18 mouse cellular contexts compared by ENCODE assay signal in genomic region chr14:54421014-54421413, GRCm38 (mm10). TPM values are rescaled to one million over a fixed set of nuclear protein-coding genes. Genes with fewer than 3 reads are reported as not detected.
"Had no signal": no experiment of that assay in that cellular context is flagged by ENCODE, and none has a peak within 500 bp of the region (broad histone marks: within the 10 kb centered on the region; RNA-seq: fewer than 3 reads in every experiment).

No protein-coding gene starts in this region.

- H3K27ac ChIP-seq: kidney, embryonic 15.5 days; left cerebral cortex, adult 2 months; limb, embryonic 12.5 days; liver, embryonic 15.5 days; midbrain, embryonic 15.5 days; neural tube, embryonic 13.5 days; stomach, embryonic 15.5 days had no signal

- H3K27me3 ChIP-seq: kidney, embryonic 15.5 days; liver, embryonic 15.5 days; stomach, embryonic 15.5 days had no signal

- H3K9me3 ChIP-seq: kidney, embryonic 15.5 days; liver, embryonic 15.5 days; midbrain, embryonic 15.5 days; neural tube, embryonic 13.5 days; stomach, embryonic 15.5 days had no signal

- DNase-seq: kidney, postnatal 14 days; lung, adult 2 months; lung, postnatal 4 days; right cerebral cortex, postnatal 14 days; thymus, adult 2 months; thymus, postnatal 25 days had no signal

- H3K9ac ChIP-seq: kidney, embryonic 15.5 days; limb, embryonic 12.5 days; liver, embryonic 15.5 days; midbrain, embryonic 15.5 days; neural tube, embryonic 13.5 days; stomach, embryonic 15.5 days had no signal

- H3K36me3 ChIP-seq: kidney, embryonic 15.5 days; limb, embryonic 12.5 days; liver, embryonic 15.5 days; midbrain, embryonic 15.5 days; neural tube, embryonic 13.5 days; stomach, embryonic 15.5 days had no signal

- H3K4me2 ChIP-seq: kidney, embryonic 15.5 days; limb, embryonic 12.5 days; liver, embryonic 11.5 days; liver, embryonic 15.5 days; midbrain, embryonic 11.5 days; midbrain, embryonic 15.5 days; neural tube, embryonic 13.5 days; stomach, embryonic 15.5 days had no signal

- H3K4me3 ChIP-seq: kidney, embryonic 15.5 days; left cerebral cortex, adult 2 months; limb, embryonic 12.5 days; liver, embryonic 15.5 days; midbrain, embryonic 15.5 days; neural tube, embryonic 13.5 days; stomach, embryonic 15.5 days had no signal

- ATAC-seq: lung, postnatal 0 days; midbrain, embryonic 15.5 days had no signal

RNA-seq across cellular contexts. Expression of gene Mmp14, which starts 10.4 kb away (rescaled TPM):
- total RNA-seq: monocyte, adult 5-6 weeks had no signal

RNA-seq across cellular contexts. Expression of gene Rem2, which starts 54.9 kb away (rescaled TPM):
- total RNA-seq: megakaryocyte, adult 5-6 weeks; monocyte, adult 5-6 weeks had no signal
